Mouse (Mus musculus) embryonic facial prominence, embryonic 11.5 days (tissue): ENCODE measurements around the gene Atxn1l. TPM values are rescaled to one million over a fixed set of nuclear protein-coding genes. Genes with fewer than 3 reads are reported as not detected.
A peak's percentile ranks its signal among the peaks of the same experiment; 100 is the strongest.

ENCODE experiments used
- ATAC-seq: fragments of 200-750 bp; cut with Nextera tagmentation; replicated peaks from 2 replicates; pipeline ENCODE4 v1.8.0; 2017; ENCODE audit warnings: low read depth; ENCODE audit not compliant: insufficient number of reproducible peaks, low FRiP score, low TSS enrichment
- DNase-seq: peaks from one replicate; pipeline ENCODE4 v3.0.0-alpha.2; 2015; ENCODE audit warnings: low spot score
- H3K27ac ChIP-seq: fragments of 300-500 bp; sonication (generic); replicated peaks from 2 replicates; pipeline ENCODE4 v1.5.1; 2014; ENCODE audit warnings: mild to moderate bottlenecking, low read depth, low read length, control low read depth
- H3K27me3 ChIP-seq: fragments of 300-500 bp; sonication (generic); 2 replicates; pipeline ENCODE4 v1.6.1; 2014; ENCODE audit warnings: mild to moderate bottlenecking, low read length, moderate library complexity, mixed read lengths; ENCODE audit not compliant: control insufficient read depth, insufficient read depth
- H3K36me3 ChIP-seq: fragments of 300-500 bp; sonication (generic); replicated peaks from 2 replicates; pipeline ENCODE4 v1.6.1; 2014; ENCODE audit warnings: low read depth, mild to moderate bottlenecking, low read length, moderate library complexity, mixed read lengths; ENCODE audit not compliant: control insufficient read depth, insufficient read depth
- H3K4me1 ChIP-seq: fragments of 300-500 bp; sonication (generic); 2 replicates; pipeline ENCODE4 v1.6.1; 2014; ENCODE audit warnings: low read length, mixed read lengths; ENCODE audit not compliant: control insufficient read depth, insufficient read depth
- H3K4me2 ChIP-seq: fragments of 300-500 bp; sonication (generic); 2 replicates; pipeline ENCODE4 v1.6.1; 2014; ENCODE audit warnings: low read depth, mild to moderate bottlenecking, control low read depth, low read length, moderate library complexity
- H3K4me3 ChIP-seq: fragments of 300-500 bp; sonication (generic); 2 replicates; pipeline ENCODE4 v1.5.1; 2014; ENCODE audit warnings: low read depth, low read length, control low read depth
- H3K9ac ChIP-seq: fragments of 300-500 bp; sonication (generic); replicated peaks from 2 replicates; pipeline ENCODE4 v1.6.1; 2014; ENCODE audit warnings: mild to moderate bottlenecking, control low read depth, low read length
- H3K9me3 ChIP-seq: fragments of 300-500 bp; sonication (generic); replicated peaks from 2 replicates; pipeline ENCODE4 v1.6.1; 2016; ENCODE audit warnings: mild to moderate bottlenecking, low read length, inconsistent platforms, mixed read lengths; ENCODE audit not compliant: control insufficient read depth
- WGBS: fragments of 180-500 bp; shearing (Covaris S2); extraction: QIAGEN DNeasy Blood & Tissue Kit; methylation state at CpG from one replicate; pipeline ENCODE4 v1.1.7; 2014; 5-methylcytosine and 5-hydroxymethylcytosine counted together
- polyA plus RNA-seq: library from polyadenylated mRNA; unstranded; fragments of >200 nt; fragmentation: Nextera tagmentation; extraction: Ambion mirVana; gene quantifications from 2 replicates; pipeline ENCODE4 v1.2.1, GENCODE M21; 2014

The Atxn1l gene
- polyA plus RNA-seq, 1 experiment from 2014 or later = 6.0 TPM

DNA sequence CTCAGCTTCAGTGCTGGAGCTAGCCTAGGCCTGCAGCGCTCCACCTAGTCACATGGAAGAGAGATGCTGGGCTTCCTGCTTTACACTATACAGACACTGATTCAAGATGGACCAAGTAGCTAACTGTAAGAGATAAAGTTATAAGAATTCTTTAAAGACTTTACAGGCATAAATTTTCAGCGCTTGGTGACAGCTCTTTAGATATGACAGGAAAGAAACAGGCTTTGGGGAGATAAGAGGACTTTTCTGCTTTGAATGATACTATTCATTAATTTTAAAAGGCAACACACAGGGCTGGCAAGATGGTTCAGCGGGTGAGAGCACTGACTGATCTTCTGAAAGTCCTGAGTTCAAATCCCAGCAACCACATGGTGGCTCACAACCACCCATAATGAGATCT is 39.1 kb downstream of the Atxn1l start:
- H3K4me3 ChIP-seq = no peak overlapping the region
- H3K27me3 ChIP-seq = no peaks in the 10 kb centered on the region
- H3K9ac ChIP-seq = no peak overlapping the region
- no peak overlapping the region for H3K27ac ChIP-seq
- no peak overlapping the region for H3K4me2 ChIP-seq
- no peak for ATAC-seq
- no peaks in the 10 kb centered on the region; the same call in 1 of the 2 replicates for H3K4me1 ChIP-seq
- H3K36me3 ChIP-seq = no peaks in the 10 kb centered on the region
- no peaks in the 10 kb centered on the region for H3K9me3 ChIP-seq
- WGBS = 79% methylated on average over 3 of the region's 3 CpGs
- DNase-seq = no peak

DNA sequence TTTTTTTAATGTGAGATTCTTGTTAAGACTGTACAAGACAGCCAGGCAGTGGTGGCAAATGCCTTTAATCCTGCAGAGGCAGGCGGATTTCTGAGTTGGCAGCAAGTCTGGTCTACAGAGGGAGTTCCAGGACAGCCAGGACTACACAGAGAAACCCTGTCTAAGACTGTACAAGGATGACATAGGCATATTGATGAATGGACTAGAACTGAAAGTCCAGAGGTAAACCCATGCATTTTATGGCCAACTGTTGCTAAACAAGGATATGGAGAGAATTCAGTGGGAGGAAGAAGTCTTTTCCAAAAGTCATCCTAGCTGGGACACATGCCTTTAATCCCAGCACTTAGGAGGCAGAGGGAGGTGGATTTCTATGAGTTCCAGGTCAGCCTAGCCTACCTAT is 39.8 kb downstream of the Atxn1l start:
- Histone ChIP-seq H3K4me3 (no peak overlapping the region), H3K36me3 (no peaks in the 10 kb centered on the region), H3K27ac (no peak overlapping the region), H3K9me3 (no peaks in the 10 kb centered on the region), H3K9ac (no peak overlapping the region), H3K4me1 (no peaks in the 10 kb centered on the region; the same call in 1 of the 2 replicates), H3K27me3 (no peaks in the 10 kb centered on the region), H3K4me2 (no peak overlapping the region)
- ATAC-seq (no peak), DNase-seq (no peak)
- WGBS = 67% methylated on average over 1 of the region's 1 CpGs

DNA sequence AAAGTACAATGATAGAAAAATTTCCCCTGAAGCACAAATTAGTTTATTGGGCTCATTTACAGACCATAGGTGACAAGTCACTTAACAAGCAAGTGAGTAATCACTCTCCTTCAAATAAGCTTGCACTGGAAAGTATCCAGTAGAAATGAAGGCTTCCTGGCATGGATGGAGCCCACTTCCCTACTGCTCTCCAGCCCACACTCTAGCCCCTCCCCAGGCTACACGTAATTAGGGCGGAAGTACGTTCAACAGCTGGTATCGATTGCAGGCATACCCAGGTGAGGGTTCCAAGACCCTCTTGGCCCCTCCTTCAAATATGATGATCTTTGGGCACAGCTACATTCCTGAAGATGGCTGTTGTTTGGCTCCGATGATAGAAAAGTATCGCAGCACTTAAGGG is 43.4 kb downstream of the Atxn1l start:
- no peak for ATAC-seq
- no peaks in the 10 kb centered on the region for H3K36me3 ChIP-seq
- no peaks in the 10 kb centered on the region; the same call in none of the 2 replicates for H3K4me1 ChIP-seq
- peak overlapping the region; percentile 2; the same call in 1 of the 2 replicates for H3K4me2 ChIP-seq
- 48% methylated on average over 6 of the region's 6 CpGs for WGBS
- no peak overlapping the region for H3K27ac ChIP-seq
- no peak overlapping the region for H3K9ac ChIP-seq
- H3K9me3 ChIP-seq = no peaks in the 10 kb centered on the region
- H3K27me3 ChIP-seq = no peaks in the 10 kb centered on the region
- peak; percentile 12 for DNase-seq
- H3K4me3 ChIP-seq = no peak overlapping the region

DNA sequence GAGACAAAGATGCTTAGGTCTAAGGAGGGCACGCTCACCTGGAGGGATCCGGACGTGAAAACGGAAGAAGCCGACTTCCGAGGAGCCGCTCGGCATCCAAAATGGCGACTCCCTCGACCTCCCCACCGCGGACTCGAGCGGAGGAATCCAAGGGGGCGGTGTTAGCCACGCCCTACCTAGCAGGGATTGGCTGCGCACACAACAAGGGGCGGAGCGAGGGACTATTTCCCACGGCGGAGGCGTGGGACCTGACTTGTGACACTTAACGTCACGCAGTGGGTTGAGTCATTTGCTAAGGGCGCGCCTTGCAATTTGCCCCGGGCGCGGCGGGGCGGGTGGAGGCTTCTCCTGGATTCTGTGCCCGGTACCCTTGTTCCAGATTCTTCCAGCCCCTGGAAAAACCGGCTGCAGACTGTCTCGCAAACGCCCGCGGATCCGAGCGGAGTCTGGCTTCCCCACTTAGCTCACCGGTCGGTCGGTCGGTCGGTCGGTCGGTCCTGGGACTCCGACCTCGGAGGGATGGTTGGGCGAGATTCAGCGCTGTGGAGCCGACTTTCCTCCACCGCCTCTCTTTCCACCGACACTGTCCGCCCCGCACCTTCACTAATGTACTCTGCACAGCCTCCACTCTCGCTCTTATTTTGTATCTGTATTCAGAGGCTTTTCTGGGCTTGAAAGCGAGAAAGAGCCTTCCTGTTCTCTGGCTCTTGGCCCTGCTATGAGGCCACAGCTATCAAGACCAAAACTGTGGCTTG is 44.2 kb downstream of the Atxn1l start, which contains the start of gene Ist1:
Gene Ist1 (minus strand): TSS at position 115 of the 755 bp plus-strand sequence.
- Histone ChIP-seq H3K9me3 (no peaks in the 10 kb centered on the region), H3K9ac (peak within 1 kb of the TSS; percentile 88), H3K4me1 (no peaks in the 10 kb centered on the region; the same call in none of the 2 replicates), H3K4me2 (peak within 1 kb of the TSS; percentile 67), H3K36me3 (no peaks in the 10 kb centered on the region), H3K4me3 (peak within 1 kb of the TSS; percentile 77), H3K27me3 (no peaks in the 10 kb centered on the region), H3K27ac (peak within 1 kb of the TSS; percentile 66)
- ATAC-seq (peak; percentile 92), DNase-seq (peak; percentile 100)
- WGBS = under 1% methylated on average over 55 of the region's 57 CpGs

DNA sequence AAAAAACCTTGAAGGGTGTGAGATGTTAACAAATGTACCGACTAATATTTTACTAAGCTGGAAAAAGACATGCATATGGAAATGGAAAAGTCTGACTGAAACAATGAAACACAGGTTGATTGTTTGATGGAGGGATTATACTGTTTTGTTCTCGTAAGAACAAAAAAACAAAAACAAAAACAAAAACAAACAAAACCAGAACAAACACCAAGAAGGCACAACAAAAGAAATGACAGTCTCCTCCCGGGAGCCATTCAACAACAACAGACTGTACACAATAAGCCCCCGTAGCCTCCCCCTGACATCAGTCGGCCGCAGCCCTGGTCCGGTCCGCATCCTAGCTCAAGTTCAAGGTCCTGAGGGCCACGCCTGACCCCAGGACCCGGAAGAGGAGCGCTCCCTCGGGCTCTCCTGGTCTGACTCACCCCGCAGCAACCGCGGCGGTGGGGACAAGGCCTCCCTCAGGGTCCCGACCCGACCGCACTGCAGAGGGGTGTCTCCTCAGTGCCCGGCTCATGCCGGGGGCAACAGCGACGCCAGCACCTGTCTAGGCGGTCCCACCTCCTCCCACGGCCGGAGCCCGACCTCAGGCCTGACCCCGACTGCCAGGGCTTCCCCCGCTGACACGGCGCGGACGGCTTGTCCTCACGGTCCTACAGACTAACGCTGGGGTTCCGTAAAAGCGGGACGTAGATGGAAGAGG is 44.9 kb downstream of the Atxn1l start:
- Histone ChIP-seq H3K27ac (peak overlapping the region; percentile 66), H3K27me3 (no peaks in the 10 kb centered on the region), H3K4me1 (no peaks in the 10 kb centered on the region; the same call in none of the 2 replicates), H3K4me3 (peak overlapping the region; percentile 77), H3K9ac (peak overlapping the region; percentile 88), H3K9me3 (no peaks in the 10 kb centered on the region), H3K4me2 (peak overlapping the region; percentile 50), H3K36me3 (no peaks in the 10 kb centered on the region)
- peak; percentile 45 for DNase-seq
- peak; percentile 81 for ATAC-seq
- WGBS = 1% methylated on average over 37 of the region's 38 CpGs

DNA sequence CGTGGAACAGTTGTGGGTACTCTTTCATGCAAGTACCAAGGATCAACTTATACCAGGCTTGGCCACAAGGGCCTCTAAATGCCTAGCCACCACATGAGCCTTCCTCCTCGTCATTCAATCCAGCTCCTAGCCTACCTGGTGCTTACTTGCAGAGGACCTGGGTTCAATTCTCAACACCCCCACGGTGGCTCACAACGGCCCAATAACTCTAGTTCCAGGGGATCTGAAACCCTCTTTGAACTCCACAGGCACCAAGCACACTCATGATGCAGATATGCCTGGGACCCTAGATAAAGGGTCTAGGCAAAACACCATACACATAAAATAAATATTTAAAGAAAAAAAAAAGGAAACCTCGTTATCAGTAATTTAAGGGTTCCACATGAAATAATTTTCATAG is 45.8 kb downstream of the Atxn1l start:
- H3K27me3 ChIP-seq = no peaks in the 10 kb centered on the region
- no peaks in the 10 kb centered on the region; the same call in none of the 2 replicates for H3K4me1 ChIP-seq
- ATAC-seq (no peak), DNase-seq (peak; percentile 52)
- peak overlapping the region; percentile 41 for H3K4me2 ChIP-seq
- no peaks in the 10 kb centered on the region for H3K9me3 ChIP-seq
- 66% methylated on average over 5 of the region's 5 CpGs for WGBS
- peak overlapping the region; percentile 77 for H3K4me3 ChIP-seq
- H3K36me3 ChIP-seq = no peaks in the 10 kb centered on the region
- H3K9ac ChIP-seq = no peak overlapping the region
- H3K27ac ChIP-seq = no peak overlapping the region

DNA sequence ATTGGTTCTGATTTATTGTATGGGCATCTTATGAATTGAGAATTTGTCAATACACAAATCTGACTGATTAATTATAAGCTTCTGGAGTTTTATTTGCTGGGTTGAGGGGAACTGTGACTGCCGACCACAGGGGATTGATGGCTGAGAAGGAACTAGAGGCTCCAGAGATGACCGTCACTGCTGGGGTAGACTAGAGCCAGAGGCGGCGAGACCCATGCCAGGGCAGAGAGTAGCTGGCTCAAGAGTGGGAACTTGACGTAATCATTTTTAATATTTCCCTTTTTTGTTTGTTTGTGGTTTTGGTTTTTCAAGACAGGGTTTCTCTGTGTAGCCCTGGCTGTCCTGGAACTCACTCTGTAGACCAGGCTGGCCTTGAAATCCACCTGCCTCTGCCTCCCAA is 50.3 kb downstream of the Atxn1l start:
- Histone ChIP-seq H3K9me3 (no peaks in the 10 kb centered on the region), H3K4me1 (no peaks in the 10 kb centered on the region; the same call in 1 of the 2 replicates)
- 95% methylated on average over 5 of the region's 5 CpGs for WGBS

DNA sequence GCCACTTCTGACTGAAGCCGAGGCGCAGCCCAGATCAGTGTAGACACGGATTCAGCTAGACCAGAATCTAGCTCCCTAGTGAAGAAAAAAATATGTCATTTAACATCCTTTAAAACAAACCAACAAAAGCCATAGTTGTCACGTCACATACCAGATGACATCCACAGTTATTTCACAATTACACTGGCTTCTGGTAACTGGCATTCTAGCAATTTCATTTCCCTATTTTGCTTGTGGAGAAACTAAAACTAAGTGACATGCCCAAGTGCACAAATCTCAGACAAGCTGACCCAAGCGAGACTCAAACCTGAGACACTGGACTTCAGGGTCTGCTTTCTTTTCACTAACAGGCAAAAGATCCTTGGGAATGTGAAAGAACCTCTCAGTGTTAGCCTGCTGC is 55.4 kb downstream of the Atxn1l start:
- Histone ChIP-seq H3K9me3 (no peaks in the 10 kb centered on the region), H3K27me3 (no peaks in the 10 kb centered on the region), H3K4me3 (no peak overlapping the region), H3K36me3 (peaks cover 7% of the 10 kb centered on the region; the same call in 1 of the 2 replicates), H3K4me1 (no peaks in the 10 kb centered on the region), H3K27ac (no peak overlapping the region), H3K9ac (no peak overlapping the region), H3K4me2 (no peak overlapping the region)
- DNase-seq (no peak), ATAC-seq (no peak)
- WGBS = 91% methylated on average over 5 of the region's 5 CpGs

More for the DNA sequence above, 50.3 kb downstream of the Atxn1l start:
- Histone ChIP-seq H3K36me3 (peaks cover 2% of the 10 kb centered on the region; the same call in 1 of the 2 replicates), H3K4me3 (no peak overlapping the region), H3K27me3 (no peaks in the 10 kb centered on the region), H3K27ac (no peak overlapping the region), H3K9ac (no peak overlapping the region), H3K4me2 (no peak overlapping the region)
- no peak for DNase-seq
- no peak for ATAC-seq
